12 mouse cellular contexts compared by ENCODE assay signal in the genomic region with DNA sequence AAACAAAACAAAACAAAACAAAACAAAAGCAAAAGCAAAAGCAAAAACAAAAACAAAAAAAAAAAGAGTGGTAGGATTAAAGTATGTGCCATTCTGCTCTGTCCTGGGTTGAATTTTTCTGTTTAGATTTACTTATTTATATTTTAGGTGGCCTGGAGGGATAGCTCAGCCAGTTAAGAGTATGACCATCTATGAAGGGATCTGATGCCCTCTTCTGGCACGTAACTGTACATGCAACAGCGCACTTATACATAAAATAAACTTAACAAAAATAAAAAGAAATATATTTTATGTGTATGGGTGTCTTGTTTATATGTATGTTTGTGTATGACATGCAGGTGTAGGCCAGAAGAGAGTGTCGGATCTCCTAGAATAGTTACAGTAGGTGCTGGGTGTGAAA. TPM values are rescaled to one million over a fixed set of nuclear protein-coding genes. Genes with fewer than 3 reads are reported as not detected.
DNase-seq lines count a peak whose midpoint lies in the region; ATAC-seq and TF ChIP-seq lines count a peak whose summit lies in the region.
"Had no signal": no experiment of that assay in that cellular context is flagged by ENCODE, and none has a peak within 500 bp of the region (broad histone marks: within the 10 kb centered on the region; RNA-seq: fewer than 3 reads in every experiment).

No protein-coding gene starts in this region.

- no peak overlapping the region for H3K4me2 ChIP-seq in liver, embryonic 12.5 days
- H3K4me2 ChIP-seq: embryonic facial prominence, embryonic 15.5 days; liver, embryonic 13.5 days had no signal

- no peaks in the 10 kb centered on the region for H3K9me3 ChIP-seq in liver, embryonic 12.5 days (replicated peaks)
- H3K9me3 ChIP-seq: embryonic facial prominence, embryonic 15.5 days; liver, embryonic 13.5 days had no signal

- peak; percentile 41 for TF ChIP-seq CTCF in liver, adult 2 months (IDR thresholded peaks at IDR 0.05; ENCODE audit: low read depth, low read length)

- ATAC-seq in liver, embryonic 12.5 days: no peak
- peak; percentile 63 for ATAC-seq in megakaryocyte-erythroid progenitor cell, adult 5-6 weeks (replicated peaks; ENCODE audit: low FRiP score, low TSS enrichment, poor library complexity, severe bottlenecking)

- H3K27ac ChIP-seq in liver, adult 2 months (replicated peaks; ENCODE audit: insufficient read depth, low read depth, low read length): no peak overlapping the region
- no peak overlapping the region for H3K27ac ChIP-seq in liver, embryonic 12.5 days
- H3K27ac ChIP-seq: embryonic facial prominence, embryonic 15.5 days; liver, embryonic 13.5 days had no signal

- no peaks in the 10 kb centered on the region for H3K79me2 ChIP-seq in liver, adult 2 months (ENCODE audit: control insufficient read depth, insufficient read depth, low read length)

- H3K27me3 ChIP-seq in liver, adult 2 months (ENCODE audit: control insufficient read depth, insufficient read depth, low read length): no peaks in the 10 kb centered on the region
- H3K27me3 ChIP-seq in liver, embryonic 12.5 days (replicated peaks): 0 out of 2 replicates have a peak, but pooled peaks cover 2% of the 10 kb centered on the region
- H3K27me3 ChIP-seq: embryonic facial prominence, embryonic 15.5 days; liver, embryonic 13.5 days had no signal

- H3K36me3 ChIP-seq in liver, adult 2 months (ENCODE audit: control insufficient read depth, insufficient read depth, low read length): no peaks in the 10 kb centered on the region
- no peaks in the 10 kb centered on the region for H3K36me3 ChIP-seq in liver, embryonic 12.5 days
- H3K36me3 ChIP-seq: embryonic facial prominence, embryonic 15.5 days; liver, embryonic 13.5 days had no signal

- no peak overlapping the region for H3K9ac ChIP-seq in liver, adult 2 months (ENCODE audit: low read depth, low read length)
- H3K9ac ChIP-seq in liver, embryonic 12.5 days: no peak overlapping the region
- H3K9ac ChIP-seq: embryonic facial prominence, embryonic 15.5 days; liver, embryonic 13.5 days had no signal

- DNase-seq in embryo, embryonic 10 days (ENCODE audit: low spot score): peak; percentile 54
- no peak for DNase-seq in embryo, embryonic 9.5 days (ENCODE audit: extremely low spot score)
- DNase-seq in liver, adult 2 months (ENCODE audit: extremely low read depth, low read depth, low spot score): peak; percentile 64
- peak; percentile 30 for DNase-seq in R1 (ENCODE audit: low read depth, low spot score)
- no peak for DNase-seq in cerebellum, adult 11 months
- no peak for DNase-seq in adrenal gland, adult 18-20 months (ENCODE audit: low spot score in 2 of 2)
- DNase-seq: heart, postnatal 14 days; liver, embryonic 13.5 days had no signal

- H3K4me1 ChIP-seq in liver, adult 2 months (ENCODE audit: control insufficient read depth, insufficient read depth, low read length): no peaks in the 10 kb centered on the region
- no peaks in the 10 kb centered on the region for H3K4me1 ChIP-seq in liver, embryonic 12.5 days
- H3K4me1 ChIP-seq: embryonic facial prominence, embryonic 15.5 days; liver, embryonic 13.5 days had no signal

- no peak for TF ChIP-seq POLR2A in liver, adult 2 months (IDR thresholded peaks at IDR 0.05; ENCODE audit: extremely low read depth, insufficient read depth, low read length)

- 46% methylated on average over 3 of the region's 3 CpGs for WGBS in liver, adult 2 months
- 36% methylated on average over 3 of the region's 3 CpGs for WGBS in liver, embryonic 12.5 days (ENCODE audit: insufficient replicate concordance)

- H3K4me3 ChIP-seq in liver, adult 2 months (ENCODE audit: insufficient read depth, low read depth, low read length): no peak overlapping the region
- no peak overlapping the region for H3K4me3 ChIP-seq in liver, embryonic 12.5 days
- H3K4me3 ChIP-seq: embryonic facial prominence, embryonic 15.5 days; liver, embryonic 13.5 days had no signal

RNA-seq across cellular contexts. Expression of gene Pglyrp2, which starts 8.0 kb away (rescaled TPM):
- total RNA-seq in liver, adult 2 months (2014; rRNA removed): 69.5 and 141 TPM in 2 replicates
- 198 and 251 TPM in 2 replicates for polyA plus RNA-seq in liver, adult 2 months (2012; rRNA removed)
- 1.6 and 1.8 TPM in 2 replicates for polyA plus RNA-seq in liver, embryonic 12.5 days (2016; fragmentation: Nextera tagmentation; extraction: Ambion mirVana)
- 1.5 and 3.0 TPM in 2 replicates for total RNA-seq in megakaryocyte-erythroid progenitor cell, adult 5-6 weeks (2014; fragmentation: Nextera tagmentation)
- total RNA-seq in megakaryocyte-erythroid progenitor cell, adult 5-6 weeks (2017): 2.7 and 3.3 TPM in 2 replicates
- total RNA-seq in adrenal gland, adult 18-20 months (2021): under 1 TPM; 0.17 to 0.54 TPM
- polyA plus RNA-seq: neural tube, embryonic 14.5 days had no signal

RNA-seq across cellular contexts. Expression of gene Cyp4f39, which starts 20.6 kb away (rescaled TPM):
- total RNA-seq in liver, adult 2 months (2014; rRNA removed): 0.18 and 0.47 TPM in 2 replicates
- polyA plus RNA-seq in liver, adult 2 months (2012; rRNA removed): 0.49 and 0.67 TPM in 2 replicates
- polyA plus RNA-seq in liver, embryonic 12.5 days (2016; fragmentation: Nextera tagmentation; extraction: Ambion mirVana): 0.32 and 0.50 TPM in 2 replicates
- total RNA-seq in megakaryocyte-erythroid progenitor cell, adult 5-6 weeks (2014; fragmentation: Nextera tagmentation): 1.4 and 1.7 TPM in 2 replicates
- total RNA-seq in megakaryocyte-erythroid progenitor cell, adult 5-6 weeks (2017): 4.3 and 5.9 TPM in 2 replicates
- not detected for total RNA-seq in adrenal gland, adult 18-20 months (2021)

RNA-seq across cellular contexts. Expression of gene Rasal3, which starts 28.6 kb away (rescaled TPM):
- total RNA-seq in liver, adult 2 months (2014; rRNA removed): 0.81 and 0.83 TPM in 2 replicates
- 1.2 and 1.6 TPM in 2 replicates for polyA plus RNA-seq in liver, adult 2 months (2012; rRNA removed)
- 7.2 and 8.1 TPM in 2 replicates for polyA plus RNA-seq in liver, embryonic 12.5 days (2016; fragmentation: Nextera tagmentation; extraction: Ambion mirVana)
- 49.4 and 57.4 TPM in 2 replicates for total RNA-seq in megakaryocyte-erythroid progenitor cell, adult 5-6 weeks (2014; fragmentation: Nextera tagmentation)
- 19.9 and 20.8 TPM in 2 replicates for total RNA-seq in megakaryocyte-erythroid progenitor cell, adult 5-6 weeks (2017)
- total RNA-seq in adrenal gland, adult 18-20 months (2021): 1 to 10 TPM; 2.0 to 3.0 TPM

RNA-seq across cellular contexts. Expression of gene Wiz, which starts 42.7 kb away (rescaled TPM):
- 1.8 and 2.7 TPM in 2 replicates for total RNA-seq in liver, adult 2 months (2014; rRNA removed)
- polyA plus RNA-seq in liver, adult 2 months (2012; rRNA removed): 10.4 and 14.0 TPM in 2 replicates
- 13.3 and 14.8 TPM in 2 replicates for polyA plus RNA-seq in liver, embryonic 12.5 days (2016; fragmentation: Nextera tagmentation; extraction: Ambion mirVana)
- total RNA-seq in megakaryocyte-erythroid progenitor cell, adult 5-6 weeks (2014; fragmentation: Nextera tagmentation): 53.4 and 63.4 TPM in 2 replicates
- 6.1 and 6.9 TPM in 2 replicates for total RNA-seq in megakaryocyte-erythroid progenitor cell, adult 5-6 weeks (2017)
- 10 to 100 TPM; 42.5 to 49.1 TPM for total RNA-seq in adrenal gland, adult 18-20 months (2021)

Comparison
In these comparisons a context has a peak if more than half of its experiments do, and no peak if none do; other contexts are left out.
1. DNase-seq: peak in embryo, embryonic 10 days (single experiment), liver, adult 2 months (single experiment) and R1 (single experiment); none in embryo, embryonic 9.5 days (single experiment), cerebellum, adult 11 months (single experiment) and adrenal gland, adult 18-20 months (0 of 2).
2. RNA of gene Pglyrp2, which starts 8.0 kb away (total RNA-seq): 69.5 to 141 TPM in liver, adult 2 months; 1.5 to 3.3 TPM in megakaryocyte-erythroid progenitor cell, adult 5-6 weeks and 0.17 to 0.54 TPM in adrenal gland, adult 18-20 months; every median in the first group is over 10 times any median in the second.
3. RNA of gene Rasal3, which starts 28.6 kb away (total RNA-seq): 19.9 to 57.4 TPM in megakaryocyte-erythroid progenitor cell, adult 5-6 weeks; 2.0 to 3.0 TPM in adrenal gland, adult 18-20 months and 0.81 to 0.83 TPM in liver, adult 2 months; every median in the first group is over 4 times any median in the second.